Mouse (Mus musculus) left cerebral cortex, adult 2 months (tissue): Measurements from ENCODE around the gene Wbp2nl. TPM values are rescaled to one million over a fixed set of nuclear protein-coding genes. Genes with fewer than 3 reads are reported as not detected.

Source experiments
- DNase-seq, 2 experiments: peaks; one replicate each; pipeline ENCODE4 v3.0.0; 2021 to 2022; ENCODE audit warnings: low spot score in 2 of 2, mixed read lengths in 1 of 2; ENCODE audit errors: extremely low spot score in 1 of 2
- H3K27ac ChIP-seq: fragments of 200-600 bp; 2 replicates; pipeline ENCODE4 v1.8.1; 2022
- H3K4me3 ChIP-seq: fragments of 200-600 bp; 2 replicates; pipeline ENCODE4 v1.8.1; 2022
- CTCF ChIP-seq: fragments of 200-600 bp; IDR thresholded peaks from 2 replicates; pipeline ENCODE4 v1.8.1; 2022; ENCODE audit warnings: antibody characterized with exemption, mild to moderate bottlenecking, moderate library complexity
- intact Hi-C: fragments of 180-260 bp; cut with DNase I; formaldehyde crosslinking; loops from one replicate; pipeline ENCODE4 v1.15.1; 2025
- total RNA-seq, 2 experiments: library from RNA; stranded (reverse); gene quantifications; 2 replicates each; pipeline ENCODE4 v1.2.3; 2021

Wbp2nl gene
- total RNA-seq, 2 experiments from 2014 or later: not detected

GRCm38 (mm10) chr15:82325382-82325781 is 26.6 kb downstream of the Wbp2nl start:
- no peak overlapping the region for H3K4me3 ChIP-seq
- DNase-seq: no peak
- H3K27ac ChIP-seq: no peak overlapping the region
- TF ChIP-seq CTCF: no peak
- intact Hi-C loops: no loop called here

- intact Hi-C loops: no loop called here
- Histone ChIP-seq H3K4me3 (no peak overlapping the region), H3K27ac (no peak overlapping the region)
- DNase-seq: no peak
- TF ChIP-seq CTCF: no peak
Observed at GRCm38 (mm10) chr15:82335194-82335593, 36.4 kb downstream of the Wbp2nl start.

- H3K4me3 ChIP-seq: no peak overlapping the region
- no peak overlapping the region for H3K27ac ChIP-seq
- intact Hi-C loops: no loop called here
- DNase-seq: no peak
- no peak for TF ChIP-seq CTCF
Observed at GRCm38 (mm10) chr15:82336629-82337028, 37.9 kb downstream of the Wbp2nl start.

GRCm38 (mm10) chr15:82337875-82338274 is 39.1 kb downstream of the Wbp2nl start:
- TF ChIP-seq CTCF: no peak
- DNase-seq: no peak
- no peak overlapping the region for H3K27ac ChIP-seq
- intact Hi-C loops: no loop called here
- H3K4me3 ChIP-seq: peak overlapping the region; percentile 86

- intact Hi-C loops: no loop called here
- DNase-seq: peak; percentile 92
- H3K27ac ChIP-seq: peak within 1 kb of the TSS; percentile 73
- TF ChIP-seq CTCF: no peak; the same call in 1 of the 2 replicates
- H3K4me3 ChIP-seq: peak within 1 kb of the TSS; percentile 86
Observed at GRCm38 (mm10) chr15:82338593-82339112, 39.9 kb downstream of the Wbp2nl start, which contains the start of the genes Naga, Pheta2 and Smdt1. Gene Naga (minus strand): TSS chr15:82338925. Gene Pheta2 (plus strand): TSS chr15:82338942. Gene Smdt1 (plus strand): TSS chr15:82338959.

- DNase-seq: no peak
- intact Hi-C loops: no loop called here
- Histone ChIP-seq H3K4me3 (peak overlapping the region; percentile 86), H3K27ac (peak overlapping the region; percentile 73; the same call in 1 of the 2 replicates)
- TF ChIP-seq CTCF: no peak
Observed at GRCm38 (mm10) chr15:82339150-82339549, 40.4 kb downstream of the Wbp2nl start.

- Histone ChIP-seq H3K27ac (no peak overlapping the region), H3K4me3 (no peak overlapping the region)
- no peak for TF ChIP-seq CTCF
- DNase-seq: no peak
- intact Hi-C loops: no loop called here
Observed at GRCm38 (mm10) chr15:82339634-82340254, 41.0 kb downstream of the Wbp2nl start.

GRCm38 (mm10) chr15:82340414-82341035 is 41.8 kb downstream of the Wbp2nl start:
- intact Hi-C loops: no loop called here
- H3K27ac ChIP-seq: no peak overlapping the region
- no peak for TF ChIP-seq CTCF
- H3K4me3 ChIP-seq: no peak overlapping the region
- DNase-seq: no peak

- no peak for DNase-seq
- Histone ChIP-seq H3K4me3 (peak overlapping the region; percentile 30), H3K27ac (no peak overlapping the region)
- intact Hi-C loops: no loop called here
- no peak for TF ChIP-seq CTCF
Observed at GRCm38 (mm10) chr15:82341036-82341501, 42.3 kb downstream of the Wbp2nl start.

GRCm38 (mm10) chr15:82341675-82342542 is 43.2 kb downstream of the Wbp2nl start:
- H3K27ac ChIP-seq: no peak overlapping the region
- TF ChIP-seq CTCF: no peak
- no peak overlapping the region for H3K4me3 ChIP-seq
- intact Hi-C loops: no loop called here
- no peak for DNase-seq

- no peak overlapping the region for H3K4me3 ChIP-seq
- no peak for DNase-seq
- intact Hi-C loops: no loop called here
- TF ChIP-seq CTCF: no peak
- no peak overlapping the region for H3K27ac ChIP-seq
Observed at GRCm38 (mm10) chr15:82342543-82342935, 43.8 kb downstream of the Wbp2nl start.
